Mouse (Mus musculus): ENCODE results near the gene Rhod. TPM values are rescaled to one million over a fixed set of nuclear protein-coding genes. Genes with fewer than 3 reads are reported as not detected.
"Not testable (repeated sequence)": the region's sequence is repeated elsewhere in the genome, so short reads cannot be mapped to it uniquely, and the experiment has no call there.

Gene Rhod
- polyA plus RNA-seq, 1 experiment from 2014 or later, result 6.5 TPM

DNA sequence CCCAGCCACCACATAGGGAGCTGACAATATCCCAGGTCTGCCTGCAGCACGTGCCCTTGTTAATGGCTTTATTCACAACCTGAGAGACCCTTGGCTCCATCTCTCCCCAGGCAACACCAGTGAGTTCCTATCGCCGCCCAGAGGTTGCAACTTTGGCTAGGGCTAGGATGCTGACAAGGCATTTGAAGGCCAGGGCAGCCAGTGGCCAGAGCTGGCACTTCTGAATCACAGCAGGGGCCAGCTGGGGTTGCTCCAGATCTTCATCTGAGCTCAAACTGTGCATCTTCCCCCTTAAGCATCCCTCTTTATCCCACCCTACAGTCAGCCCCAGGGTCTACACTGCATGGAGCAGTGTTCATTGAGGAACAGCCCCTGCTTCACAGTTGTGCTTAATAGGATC lies 35.5 kb upstream of the Rhod start:
- no peak for DNase-seq
- no peak overlapping the region for H3K4me2 ChIP-seq
- H3K9me3 ChIP-seq (replicated peaks), result no peaks in the 10 kb centered on the region
- no peak overlapping the region for H3K4me3 ChIP-seq (replicated peaks)
- peaks cover 74% of the 10 kb centered on the region for H3K27me3 ChIP-seq
- no peaks in the 10 kb centered on the region for H3K36me3 ChIP-seq
- 36% methylated on average over 3 of the region's 3 CpGs for WGBS (ENCODE audit: insufficient replicate concordance)
- H3K9ac ChIP-seq, result no peak overlapping the region
- H3K27ac ChIP-seq, result no peak overlapping the region
- H3K4me1 ChIP-seq (replicated peaks), result peaks cover 12% of the 10 kb centered on the region
- ATAC-seq (ENCODE audit: low read depth), result no peak

GRCm38 (mm10) chr19:4473549-4473948 lies 34.3 kb upstream of the Rhod start:
- H3K9ac ChIP-seq, result no peak overlapping the region
- peaks cover 71% of the 10 kb centered on the region for H3K27me3 ChIP-seq
- DNase-seq, result no peak
- WGBS (ENCODE audit: insufficient replicate concordance), result 77% methylated on average over 5 of the region's 5 CpGs
- no peak overlapping the region for H3K27ac ChIP-seq
- H3K9me3 ChIP-seq (replicated peaks), result no peaks in the 10 kb centered on the region
- no peak for ATAC-seq (ENCODE audit: low read depth)
- H3K4me2 ChIP-seq, result no peak overlapping the region
- peaks cover 12% of the 10 kb centered on the region for H3K4me1 ChIP-seq (replicated peaks)
- no peaks in the 10 kb centered on the region for H3K36me3 ChIP-seq
- no peak overlapping the region for H3K4me3 ChIP-seq (replicated peaks)

DNA sequence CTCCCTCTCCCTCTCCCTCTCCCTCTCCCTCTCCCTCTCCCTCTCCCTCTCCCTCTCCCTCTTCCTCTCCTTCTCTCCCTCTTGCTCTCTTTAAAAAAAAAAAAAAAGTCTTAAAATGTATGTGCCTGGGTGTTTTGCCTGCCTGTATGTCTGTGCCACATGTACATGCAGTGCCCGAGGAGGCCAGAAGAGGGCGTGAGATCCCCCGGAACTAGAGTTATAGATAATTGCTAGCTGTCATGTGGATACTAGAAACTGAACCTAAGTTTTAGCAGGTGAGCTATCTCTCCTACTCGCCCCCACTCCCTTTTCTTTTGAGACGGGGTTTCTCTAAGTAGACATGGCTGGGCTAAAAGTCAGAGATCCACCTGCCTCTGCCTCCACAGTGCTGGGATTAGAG lies 29.1 kb upstream of the Rhod start:
- WGBS (ENCODE audit: insufficient replicate concordance), result 20% methylated on average over 5 of the region's 5 CpGs
- H3K27ac ChIP-seq, result no peak overlapping the region
- DNase-seq, result peak; percentile 22

DNA sequence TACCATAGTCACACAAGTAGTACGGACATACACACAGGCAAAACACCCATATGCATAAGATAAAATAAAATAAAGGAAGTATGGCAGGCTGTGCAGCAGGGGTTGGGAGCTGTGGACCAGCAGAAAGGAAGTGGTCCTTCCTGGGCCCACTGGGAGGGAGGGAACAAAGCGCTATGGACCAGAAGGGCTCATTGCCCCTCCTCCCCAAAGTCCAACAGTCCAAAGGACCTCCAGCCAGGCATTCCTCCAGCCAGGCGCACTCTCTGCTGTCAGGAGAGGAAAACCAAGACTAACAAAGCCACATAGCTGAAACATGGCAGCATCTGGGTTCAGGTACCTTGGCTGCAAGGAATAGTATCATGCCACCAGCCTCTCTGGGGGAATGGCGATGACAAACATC lies 25.4 kb upstream of the Rhod start:
- Histone ChIP-seq H3K4me2 (no peak overlapping the region), H3K9ac (no peak overlapping the region), H3K36me3 (no peaks in the 10 kb centered on the region), H3K27ac (no peak overlapping the region), H3K4me1 (replicated peaks) (0 out of 2 replicates have a peak, but pooled peaks cover 11% of the 10 kb centered on the region), H3K27me3 (peaks cover 6% of the 10 kb centered on the region; the same call in 1 of the 2 replicates), H3K9me3 (replicated peaks) (no peaks in the 10 kb centered on the region), H3K4me3 (replicated peaks) (no peak overlapping the region)
- 54% methylated on average over 4 of the region's 4 CpGs for WGBS (ENCODE audit: insufficient replicate concordance)
- ATAC-seq (ENCODE audit: low read depth) (no peak), DNase-seq (no peak)

More for the DNA sequence above, 29.1 kb upstream of the Rhod start:
- Histone ChIP-seq H3K4me3 (replicated peaks) (no peak overlapping the region), H3K36me3 (no peaks in the 10 kb centered on the region), H3K4me2 (no peak overlapping the region), H3K4me1 (replicated peaks) (0 out of 2 replicates have a peak, but pooled peaks cover 8% of the 10 kb centered on the region), H3K9ac (no peak overlapping the region), H3K9me3 (replicated peaks) (no peaks in the 10 kb centered on the region), H3K27me3 (peaks cover 22% of the 10 kb centered on the region; the same call in 1 of the 2 replicates)
- ATAC-seq (ENCODE audit: low read depth), result no peak

- peak; percentile 68 for ATAC-seq (ENCODE audit: low read depth)
- H3K9ac ChIP-seq, result no peak overlapping the region
- WGBS (ENCODE audit: insufficient replicate concordance), result 29% methylated on average over 8 of the region's 8 CpGs
Observed at GRCm38 (mm10) chr19:4461981-4462380, 22.7 kb upstream of the Rhod start.

GRCm38 (mm10) chr19:4456227-4456626 lies 17.0 kb upstream of the Rhod start:
- Histone ChIP-seq H3K36me3 (no peaks in the 10 kb centered on the region), H3K9me3 (replicated peaks) (no peaks in the 10 kb centered on the region), H3K4me2 (no peak overlapping the region), H3K4me1 (replicated peaks) (0 out of 2 replicates have a peak, but pooled peaks cover 4% of the 10 kb centered on the region), H3K27ac (no peak overlapping the region), H3K9ac (no peak overlapping the region), H3K4me3 (replicated peaks) (no peak overlapping the region), H3K27me3 (peaks cover 4% of the 10 kb centered on the region; the same call in 1 of the 2 replicates)
- DNase-seq (peak; percentile 41), ATAC-seq (ENCODE audit: low read depth) (no peak)
- WGBS (ENCODE audit: insufficient replicate concordance), result 7% methylated on average over 11 of the region's 11 CpGs

More at GRCm38 (mm10) chr19:4461981-4462380, 22.7 kb upstream of the Rhod start:
- no peak for DNase-seq
- Histone ChIP-seq H3K4me1 (replicated peaks) (0 out of 2 replicates have a peak, but pooled peaks cover 11% of the 10 kb centered on the region), H3K36me3 (no peaks in the 10 kb centered on the region), H3K27me3 (no peaks in the 10 kb centered on the region), H3K4me2 (no peak overlapping the region), H3K9me3 (replicated peaks) (no peaks in the 10 kb centered on the region), H3K4me3 (replicated peaks) (no peak overlapping the region), H3K27ac (0 out of 2 replicates have a peak overlapping the region, but pooled peaks have one; percentile 34)

DNA sequence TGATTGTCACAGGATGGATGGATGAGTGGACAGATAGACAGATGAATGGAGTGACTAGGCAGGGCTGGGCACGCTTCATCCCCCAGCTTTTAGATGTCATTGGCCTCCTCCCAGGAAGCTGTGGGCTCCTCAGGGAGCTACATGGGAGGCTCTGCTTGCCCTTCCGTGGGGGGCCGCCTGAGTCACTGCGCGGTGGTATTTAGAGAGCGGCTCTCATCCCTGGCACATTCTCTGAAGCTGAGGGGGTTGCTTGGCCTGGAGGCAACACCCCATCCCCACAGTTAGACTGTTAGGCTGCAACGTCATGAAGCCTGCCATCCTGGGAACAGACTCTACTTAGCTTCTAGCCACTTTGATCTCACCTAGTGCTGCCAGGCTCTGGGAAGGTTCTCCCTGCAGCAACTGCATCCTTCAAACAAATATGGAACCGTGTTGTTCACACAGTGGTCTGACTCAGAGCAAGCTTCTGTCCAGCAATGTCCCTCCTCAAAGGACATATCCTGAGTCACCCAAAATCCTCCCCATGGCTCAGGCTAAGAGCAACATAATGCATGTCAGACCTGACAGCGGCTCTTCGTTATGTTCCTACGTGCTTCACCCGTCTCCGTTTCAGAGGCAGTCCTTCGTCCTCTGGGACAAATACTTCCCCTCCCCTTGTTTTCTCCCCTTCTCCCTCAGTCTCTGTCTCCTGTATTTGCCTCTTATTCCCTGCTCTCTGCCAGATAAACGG lies 16.0 kb upstream of the Rhod start:
- Histone ChIP-seq H3K4me2 (no peak overlapping the region), H3K27ac (no peak overlapping the region), H3K4me1 (replicated peaks) (0 out of 2 replicates have a peak, but pooled peaks cover 4% of the 10 kb centered on the region), H3K9ac (no peak overlapping the region), H3K36me3 (no peaks in the 10 kb centered on the region), H3K9me3 (replicated peaks) (no peaks in the 10 kb centered on the region), H3K4me3 (replicated peaks) (no peak overlapping the region), H3K27me3 (peaks cover 4% of the 10 kb centered on the region; the same call in 1 of the 2 replicates)
- WGBS (ENCODE audit: insufficient replicate concordance), result 71% methylated on average over 15 of the region's 15 CpGs
- DNase-seq (no peak), ATAC-seq (ENCODE audit: low read depth) (no peak)

GRCm38 (mm10) chr19:4454040-4454439 lies 14.8 kb upstream of the Rhod start:
- not testable (repeated sequence) for H3K4me3 ChIP-seq (replicated peaks); ATAC-seq (ENCODE audit: low read depth); H3K4me2 ChIP-seq; H3K27me3 ChIP-seq; H3K27ac ChIP-seq; H3K9ac ChIP-seq; H3K9me3 ChIP-seq (replicated peaks); H3K4me1 ChIP-seq (replicated peaks); H3K36me3 ChIP-seq; DNase-seq
- WGBS (ENCODE audit: insufficient replicate concordance), result 31% methylated on average over 1 of the region's 1 CpGs

GRCm38 (mm10) chr19:4452525-4452924 lies 13.3 kb upstream of the Rhod start:
- no peaks in the 10 kb centered on the region for H3K9me3 ChIP-seq (replicated peaks)
- H3K4me2 ChIP-seq, result no peak overlapping the region
- H3K4me1 ChIP-seq (replicated peaks), result 0 out of 2 replicates have a peak, but pooled peaks cover 4% of the 10 kb centered on the region
- WGBS (ENCODE audit: insufficient replicate concordance), result 45% methylated on average over 4 of the region's 4 CpGs
- ATAC-seq (ENCODE audit: low read depth) (no peak), DNase-seq (no peak)
- no peak overlapping the region for H3K27ac ChIP-seq
- H3K27me3 ChIP-seq, result peaks cover 4% of the 10 kb centered on the region; the same call in 1 of the 2 replicates
- no peaks in the 10 kb centered on the region for H3K36me3 ChIP-seq
- H3K9ac ChIP-seq, result no peak overlapping the region
- no peak overlapping the region for H3K4me3 ChIP-seq (replicated peaks)

- peak; percentile 29; the same call in 1 of the 2 replicates for ATAC-seq (ENCODE audit: low read depth)
- H3K9ac ChIP-seq, result no peak overlapping the region
- H3K27ac ChIP-seq, result no peak overlapping the region
- H3K9me3 ChIP-seq (replicated peaks), result no peaks in the 10 kb centered on the region
- no peak overlapping the region for H3K4me3 ChIP-seq (replicated peaks)
- DNase-seq, result no peak
- 0 out of 2 replicates have a peak, but pooled peaks cover 4% of the 10 kb centered on the region for H3K4me1 ChIP-seq (replicated peaks)
- 35% methylated on average over 5 of the region's 5 CpGs for WGBS (ENCODE audit: insufficient replicate concordance)
- H3K27me3 ChIP-seq, result peaks cover 4% of the 10 kb centered on the region; the same call in 1 of the 2 replicates
- no peak overlapping the region for H3K4me2 ChIP-seq
- no peaks in the 10 kb centered on the region for H3K36me3 ChIP-seq
Observed at GRCm38 (mm10) chr19:4451965-4452364, 12.7 kb upstream of the Rhod start.

- 51% methylated on average over 8 of the region's 8 CpGs for WGBS (ENCODE audit: insufficient replicate concordance)
- Histone ChIP-seq H3K4me1 (replicated peaks) (no peaks in the 10 kb centered on the region), H3K27ac (no peak overlapping the region), H3K4me3 (replicated peaks) (no peak overlapping the region), H3K27me3 (0 out of 2 replicates have a peak, but pooled peaks cover 4% of the 10 kb centered on the region), H3K9me3 (replicated peaks) (no peaks in the 10 kb centered on the region), H3K4me2 (no peak overlapping the region), H3K9ac (no peak overlapping the region), H3K36me3 (no peaks in the 10 kb centered on the region)
- DNase-seq (no peak), ATAC-seq (ENCODE audit: low read depth) (no peak)
Observed at GRCm38 (mm10) chr19:4451098-4451497, 11.9 kb upstream of the Rhod start.

Data from liver, embryonic 13.5 days (tissue).